Mouse (Mus musculus) gastrocnemius, postnatal 14 days (tissue): Measurements from ENCODE around the gene Hnrnpu. TPM values are rescaled to one million over a fixed set of nuclear protein-coding genes. Genes with fewer than 3 reads are reported as not detected.
"Not testable (repeated sequence)": the region's sequence is repeated elsewhere in the genome, so short reads cannot be mapped to it uniquely, and the experiment has no call there.

Source experiments
- DNase-seq: peaks from one replicate; pipeline ENCODE4 v3.0.0; 2021; ENCODE audit warnings: mixed read lengths
- intact Hi-C: fragments of 180-260 bp; cut with DNase I; formaldehyde crosslinking; loops from one replicate; pipeline ENCODE4 v1.15.1; 2025; ENCODE audit warnings: low total_unique reads
- long read RNA-seq, 2 experiments: library from polyadenylated mRNA; stranded (forward); transcript quantifications; one replicate each; pipeline ENCODE4 v2.0.0; 2021
- total RNA-seq, 2 experiments: library from RNA; stranded (reverse); gene quantifications; 2 replicates each; pipeline ENCODE4 v1.2.3; 2021

Hnrnpu gene
- 100 to 1,000 TPM; 143 to 145 TPM for total RNA-seq
- long read RNA-seq, experiment 1, full-length matches to known transcripts = 149 of 165 reads
- long read RNA-seq, experiment 1, partial matches to known transcripts = 6 of 165 reads
- long read RNA-seq, experiment 1, other reads (novel, unspliced or antisense) = 10 of 165 reads
- long read RNA-seq, experiment 2, full-length matches to known transcripts = 167 of 184 reads
- long read RNA-seq, experiment 2, partial matches to known transcripts = 8 of 184 reads
- long read RNA-seq, experiment 2, other reads (novel, unspliced or antisense) = 9 of 184 reads

- intact Hi-C loops = no loop called here
- DNase-seq = peak; percentile 97
Measured at GRCm38 (mm10) chr1:178337551-178338317, at the start of gene Hnrnpu. Hnrnpu (minus strand) TSS chr1:178337797.

DNA sequence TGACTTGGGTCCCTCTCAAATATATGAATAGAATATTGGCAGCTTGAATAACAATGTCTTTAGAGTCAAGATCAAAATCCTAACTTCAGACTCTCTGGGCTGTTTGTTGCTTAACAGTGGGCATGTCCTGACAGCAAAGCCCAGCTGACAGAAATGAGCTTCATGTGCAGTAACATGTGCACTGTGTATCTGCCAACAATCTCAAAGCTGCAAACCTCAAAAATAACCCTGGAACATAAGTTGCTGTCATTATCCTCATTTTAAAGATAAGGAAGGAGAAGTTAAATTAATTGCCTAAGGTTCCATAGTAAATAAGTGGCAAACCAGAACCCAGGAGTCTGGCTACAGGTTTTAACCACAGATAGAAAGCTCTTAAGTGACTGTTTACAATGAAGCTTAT, 44.6 kb upstream of the Hnrnpu start:
- intact Hi-C loops = no loop called here
- DNase-seq = no peak

- intact Hi-C loops = no loop called here
- no peak for DNase-seq
Measured at GRCm38 (mm10) chr1:178379224-178379623, 41.6 kb upstream of the Hnrnpu start.

- no peak for DNase-seq
- intact Hi-C loops = no loop called here
Measured at GRCm38 (mm10) chr1:178378115-178378514, 40.5 kb upstream of the Hnrnpu start.

DNA sequence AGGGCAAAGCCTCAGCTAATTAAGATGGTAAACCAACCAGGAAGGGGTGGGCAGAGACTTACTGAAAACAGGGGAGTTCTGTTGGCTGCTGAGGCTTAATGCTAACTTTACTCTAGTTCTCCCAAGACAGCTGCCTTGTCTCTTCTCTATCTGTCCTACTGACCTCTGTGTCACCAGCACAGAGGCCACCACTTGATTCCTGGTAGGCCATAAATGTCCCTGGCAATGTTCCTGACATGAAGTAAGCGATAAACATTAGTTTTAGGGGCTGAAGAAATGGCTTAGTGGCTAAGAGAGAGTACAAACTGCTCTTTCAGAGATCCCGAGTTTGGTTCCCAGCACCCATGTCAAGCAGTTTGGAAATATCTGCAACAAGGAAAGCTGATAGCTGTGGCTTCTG, 39.3 kb upstream of the Hnrnpu start:
- intact Hi-C loops = no loop called here
- no peak for DNase-seq

DNA sequence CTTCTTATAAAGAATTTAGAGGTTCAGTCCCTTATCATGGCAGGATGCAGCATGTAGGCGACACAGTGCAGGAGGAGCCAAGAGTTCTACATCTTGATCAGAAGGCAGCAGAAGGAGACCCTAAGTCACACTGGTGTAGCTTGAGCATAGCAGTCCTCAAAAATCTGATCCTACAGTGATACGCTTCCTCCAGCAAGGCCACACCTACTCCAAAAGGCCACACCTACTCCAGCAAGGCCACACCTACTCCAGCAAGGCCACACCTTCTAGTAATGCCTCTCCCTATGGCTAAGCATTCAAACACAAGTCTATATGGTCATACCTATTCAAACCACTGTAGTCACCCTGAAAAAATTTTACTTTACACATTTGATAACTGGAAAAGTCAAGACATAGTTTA, 38.5 kb upstream of the Hnrnpu start:
- no peak for DNase-seq
- intact Hi-C loops = no loop called here

- DNase-seq = no peak
- intact Hi-C loops = no loop called here
Measured at GRCm38 (mm10) chr1:178375381-178375780, 37.8 kb upstream of the Hnrnpu start.

DNA sequence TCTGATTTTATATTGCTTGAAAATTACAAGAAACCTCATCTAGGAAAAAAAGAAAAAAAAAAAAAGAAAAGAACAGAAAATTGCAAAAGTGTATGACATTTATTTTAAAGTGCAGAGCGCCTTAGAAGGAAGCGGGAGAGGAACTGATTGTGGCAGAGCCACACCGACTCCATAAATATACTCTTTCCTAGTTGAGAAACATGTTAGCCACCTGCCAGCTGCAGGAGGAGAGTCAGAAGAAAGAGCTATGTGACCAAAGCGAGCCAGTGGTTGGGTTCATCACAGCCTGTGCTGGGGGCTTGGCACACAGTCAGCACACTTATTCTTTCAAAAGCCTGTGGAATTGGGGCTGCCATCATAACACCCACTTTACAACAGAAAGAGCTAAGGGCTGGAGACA, 35.1 kb upstream of the Hnrnpu start:
- intact Hi-C loops = no loop called here
- DNase-seq = no peak

DNA sequence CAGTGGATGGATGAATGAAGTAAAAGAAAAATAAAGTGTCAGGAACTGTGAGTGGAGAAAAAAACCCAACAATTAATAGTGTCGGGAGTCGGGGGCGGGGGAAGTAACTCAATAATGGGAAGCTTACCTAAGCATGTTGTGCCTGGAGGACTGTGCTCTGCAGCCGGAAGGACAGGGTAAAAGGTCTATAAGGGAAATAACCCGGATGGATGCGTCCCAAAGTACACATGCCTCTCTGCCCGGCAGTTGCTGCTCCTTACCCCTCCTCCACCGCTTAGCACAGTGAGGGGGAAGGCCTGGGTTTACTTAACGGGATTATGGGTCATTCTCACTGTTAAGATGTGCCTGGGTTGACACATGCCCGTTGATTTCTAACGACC, 31.7 kb upstream of the Hnrnpu start:
- intact Hi-C loops = no loop called here
- DNase-seq = peak; percentile 21

GRCm38 (mm10) chr1:178368548-178369271, 31.1 kb upstream of the Hnrnpu start:
- intact Hi-C loops = no loop called here
- peak; percentile 92 for DNase-seq

DNA sequence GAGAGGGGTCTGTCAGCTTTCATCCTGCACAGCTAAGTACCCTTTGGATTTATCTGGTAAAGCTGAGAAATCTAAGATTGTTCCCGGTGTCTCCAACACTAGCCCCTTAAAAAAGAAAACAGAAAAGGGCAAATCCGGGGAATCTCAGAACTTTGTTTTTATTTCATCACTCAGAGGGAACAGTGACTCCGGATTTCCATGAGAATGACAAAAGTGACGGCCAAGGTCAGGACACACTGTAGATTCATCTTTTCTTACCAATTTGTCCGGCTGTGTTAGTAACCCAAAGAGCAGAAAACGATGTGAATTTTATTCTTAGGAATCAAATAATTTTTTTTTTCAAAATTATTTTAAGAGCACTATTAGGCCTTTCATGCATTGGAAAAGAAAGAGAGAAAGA, 30.5 kb upstream of the Hnrnpu start:
- DNase-seq = no peak
- intact Hi-C loops = no loop called here

DNA sequence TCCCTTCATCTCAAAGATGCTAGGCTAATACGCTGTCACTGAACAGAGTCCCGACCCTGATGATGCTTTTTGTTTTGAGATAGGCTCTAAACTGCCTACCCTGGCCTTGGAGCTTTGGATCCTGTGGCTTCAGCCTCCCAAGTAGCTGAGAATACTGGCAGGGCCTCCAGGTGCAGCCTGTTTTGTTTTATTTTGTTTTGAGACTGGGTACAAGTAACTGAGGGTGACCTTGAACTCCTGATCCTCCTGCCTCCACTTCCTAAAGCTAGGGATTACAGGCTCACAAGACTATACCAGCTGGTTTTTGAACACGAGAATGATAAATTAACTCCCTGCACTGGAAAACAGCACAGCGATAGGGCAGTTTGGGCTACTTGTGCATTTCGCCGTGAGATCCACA, 27.6 kb upstream of the Hnrnpu start:
- no peak for DNase-seq
- intact Hi-C loops = no loop called here

DNA sequence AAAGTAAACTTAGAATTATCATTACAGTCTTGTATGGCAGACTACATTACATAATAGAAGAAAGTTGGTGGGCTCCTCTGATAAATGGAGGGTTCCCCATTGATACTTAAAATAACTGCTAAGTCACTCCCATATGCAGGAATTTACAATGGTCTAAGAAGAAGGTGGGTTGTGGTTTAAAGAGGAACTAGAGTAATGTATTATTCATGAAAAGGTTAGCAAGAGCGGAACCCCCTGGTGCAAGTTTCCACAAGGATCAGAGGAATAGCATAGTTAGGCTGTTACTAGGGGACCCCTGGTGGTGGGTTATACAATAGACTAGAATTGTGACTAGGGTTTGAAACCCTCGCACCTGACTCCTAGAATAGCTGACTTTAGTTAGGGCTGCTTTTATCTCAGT, 23.1 kb upstream of the Hnrnpu start:
- DNase-seq = no peak
- intact Hi-C loops = no loop called here

GRCm38 (mm10) chr1:178360264-178360663, 22.7 kb upstream of the Hnrnpu start:
- DNase-seq = no peak
- intact Hi-C loops = no loop called here

DNA sequence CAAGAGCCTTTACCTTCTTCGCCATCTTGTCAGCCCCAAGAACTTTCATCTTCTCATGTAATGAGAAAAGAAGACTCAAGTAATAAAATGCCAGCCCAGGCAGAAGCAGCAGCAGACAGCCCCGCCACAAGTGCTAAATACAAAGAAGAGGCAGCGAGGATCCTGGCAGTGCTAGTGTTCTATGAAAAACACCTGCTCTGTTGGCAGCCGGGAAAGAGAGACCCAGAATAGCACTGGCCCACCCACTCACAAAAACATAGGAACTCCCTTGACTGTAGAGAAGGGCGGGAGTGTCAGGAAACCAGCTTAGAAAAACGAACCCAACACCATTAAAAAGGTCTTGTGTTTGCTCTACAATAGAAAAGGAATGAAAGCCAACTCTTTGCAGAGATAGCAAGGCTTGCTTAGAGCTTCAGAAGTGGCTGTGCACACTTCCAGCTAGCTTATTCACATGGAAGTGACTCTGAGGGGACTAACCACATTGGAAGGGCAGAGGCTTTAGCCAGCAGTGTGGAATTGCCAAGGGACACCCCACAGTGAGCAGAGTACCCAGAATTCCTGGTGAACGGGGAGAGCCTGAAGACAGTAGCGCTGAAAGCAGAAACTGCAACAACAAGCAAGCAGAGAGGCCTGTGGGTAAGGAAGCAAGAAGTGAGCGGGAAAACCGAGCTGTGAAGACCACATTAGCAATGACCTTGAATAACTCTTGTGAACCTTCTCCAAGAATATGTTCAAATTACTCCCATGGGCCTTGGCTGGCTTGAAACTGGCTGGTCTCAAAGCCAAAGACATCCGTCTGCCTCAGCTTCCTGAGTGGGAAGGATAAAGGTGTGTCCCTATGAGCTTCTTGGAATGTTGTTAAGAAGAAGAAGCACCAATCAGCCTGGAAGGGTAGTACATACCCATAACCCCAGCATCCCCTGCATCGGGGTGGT, 20.4 kb upstream of the Hnrnpu start:
- no peak for DNase-seq
- intact Hi-C loops = no loop called here

DNA sequence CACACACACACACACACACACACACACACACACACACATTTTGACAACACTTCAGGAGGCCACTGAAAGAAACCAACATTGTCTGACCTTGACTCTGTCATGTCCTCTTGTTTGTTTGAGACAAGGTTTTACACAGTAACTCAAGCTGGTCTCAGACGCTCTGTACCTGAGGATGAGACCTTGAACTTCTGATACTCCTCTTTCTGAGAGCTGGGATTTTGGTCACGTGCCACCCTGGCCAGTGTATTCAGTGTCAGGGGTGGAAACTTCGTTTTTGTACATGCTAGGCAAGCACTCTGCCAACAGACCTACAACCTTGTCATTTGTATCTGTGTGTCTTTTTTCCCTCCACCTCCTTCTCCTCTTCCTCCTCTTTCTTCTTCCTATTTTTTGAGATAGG, 17.0 kb upstream of the Hnrnpu start:
- DNase-seq = no peak
- intact Hi-C loops = no loop called here

DNA sequence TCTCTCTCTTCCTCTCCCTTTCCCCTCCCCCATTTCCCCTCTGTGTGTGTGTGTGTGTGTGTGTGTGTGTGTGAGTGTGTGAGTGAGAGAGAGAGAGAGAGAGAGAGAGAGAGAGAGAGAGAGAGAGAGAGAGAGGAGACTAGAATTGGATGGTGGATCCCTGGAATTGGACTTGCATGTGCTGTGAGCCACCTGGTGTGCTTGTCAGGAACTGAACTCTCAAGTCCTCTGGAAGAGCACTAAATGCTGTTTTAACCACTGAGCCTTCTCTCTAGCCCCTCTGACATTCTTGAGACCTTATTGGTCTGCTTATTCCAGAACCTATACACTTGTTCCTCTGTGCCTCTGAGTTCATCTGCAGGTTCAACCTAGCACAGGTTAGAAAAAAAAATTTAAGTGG, 14.0 kb upstream of the Hnrnpu start:
- intact Hi-C loops = no loop called here
- DNase-seq = no peak

DNA sequence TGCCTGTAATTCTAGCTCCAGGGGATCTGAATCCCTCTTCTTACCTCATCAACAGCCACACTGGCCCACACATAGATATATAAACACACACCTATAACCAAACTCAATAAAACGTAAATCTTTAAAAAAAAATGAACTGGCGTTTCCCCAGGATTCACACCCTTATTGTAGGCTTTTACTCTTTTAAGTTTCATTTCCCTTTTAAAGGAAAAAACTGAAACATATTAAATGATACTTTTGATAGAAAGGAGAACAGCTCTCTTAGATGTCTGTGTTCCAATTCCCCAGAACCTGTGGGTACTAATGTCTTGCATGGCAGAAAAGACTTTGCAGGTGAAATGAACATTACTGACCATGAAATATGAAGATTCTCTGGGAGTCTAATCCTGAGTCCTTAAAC, 13.2 kb upstream of the Hnrnpu start:
- intact Hi-C loops = no loop called here

DNA sequence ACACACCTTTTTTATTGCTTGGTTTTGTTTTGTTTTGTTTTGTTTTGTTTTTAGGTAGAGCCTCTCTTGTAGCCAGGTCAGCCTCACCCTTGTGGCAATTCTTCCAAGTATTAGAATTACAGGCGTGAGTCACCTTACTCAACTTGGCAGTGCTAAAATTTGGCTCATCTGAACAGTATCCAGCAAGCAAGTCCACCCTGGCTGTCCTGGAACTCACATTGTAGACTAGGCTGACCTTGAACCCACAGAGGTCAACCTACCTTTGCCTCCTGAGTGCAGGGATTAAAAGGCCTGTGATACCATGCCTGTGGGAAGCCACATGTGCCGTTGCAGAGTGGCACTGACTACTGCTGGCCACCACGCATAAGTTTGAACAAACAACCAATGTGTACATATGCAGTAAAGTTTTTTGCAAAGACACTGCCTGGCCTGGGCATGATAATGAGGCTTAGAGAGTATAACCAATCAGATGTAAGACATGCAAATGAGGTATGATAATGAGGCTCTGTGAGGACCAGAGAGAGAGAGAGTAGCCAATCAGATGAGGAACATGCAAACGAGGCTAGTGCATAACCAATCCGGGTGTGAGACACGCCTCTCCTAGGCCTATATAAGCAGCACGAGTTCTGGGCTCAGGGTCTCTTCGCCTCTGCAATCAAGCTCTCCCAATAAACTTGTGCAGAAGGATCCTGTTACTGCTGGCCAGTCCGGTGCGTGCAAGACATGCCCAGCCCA, 6.6 kb upstream of the Hnrnpu start:
- intact Hi-C loops, DNase-seq: not testable (repeated sequence)

More for the DNA sequence above, 13.2 kb upstream of the Hnrnpu start:
- no peak for DNase-seq
